Mouse (Mus musculus) forebrain, embryonic 11.5 days (tissue): ENCODE measurements at regions not wholly inside any gene's neighbourhood (a gene's known extent, or its start where the extent isn't known, plus 50 kb on each side); places are given as distances from the start of the nearest gene placed in this dataset.

Experiments
- ATAC-seq: fragments of 200-750 bp; cut with Nextera tagmentation; replicated peaks from 2 replicates; pipeline ENCODE4 v1.8.0; 2017; ENCODE audit warnings: moderate TSS enrichment; ENCODE audit not compliant: low FRiP score
- DNase-seq: peaks from one replicate; pipeline ENCODE4 v3.0.0-alpha.2; 2017; ENCODE audit warnings: low spot score
- H3K27ac ChIP-seq: fragments of 300-500 bp; sonication (generic); 2 replicates; pipeline ENCODE4 v1.5.1; 2014; ENCODE audit warnings: low read depth, low read length
- H3K27me3 ChIP-seq: fragments of 300-500 bp; sonication (generic); 2 replicates; pipeline ENCODE4 v1.6.1; 2014; ENCODE audit warnings: mild to moderate bottlenecking, low read length, mixed read lengths; ENCODE audit not compliant: control insufficient read depth, insufficient read depth
- H3K36me3 ChIP-seq: fragments of 300-500 bp; sonication (generic); 2 replicates; pipeline ENCODE4 v1.6.1; 2014; ENCODE audit warnings: mild to moderate bottlenecking, low read length, moderate library complexity, mixed read lengths; ENCODE audit not compliant: control insufficient read depth, insufficient read depth
- H3K4me1 ChIP-seq: fragments of 300-500 bp; sonication (generic); replicated peaks from 2 replicates; pipeline ENCODE4 v1.6.1; 2014; ENCODE audit warnings: low read length, mixed read lengths; ENCODE audit not compliant: control insufficient read depth, insufficient read depth
- H3K4me2 ChIP-seq: fragments of 300-500 bp; sonication (generic); 2 replicates; pipeline ENCODE4 v1.6.1; 2014; ENCODE audit warnings: low read depth, mild to moderate bottlenecking, low read length, moderate library complexity, mixed read lengths; ENCODE audit not compliant: severe bottlenecking
- H3K4me3 ChIP-seq: fragments of 300-500 bp; sonication (generic); 2 replicates; pipeline ENCODE4 v1.5.1; 2014; ENCODE audit warnings: low read depth, low read length
- H3K9ac ChIP-seq: fragments of 300-500 bp; sonication (generic); 2 replicates; pipeline ENCODE4 v1.6.1; 2014; ENCODE audit warnings: low read length
- H3K9me3 ChIP-seq: fragments of 300-500 bp; sonication (generic); 2 replicates; pipeline ENCODE4 v1.6.1; 2016; ENCODE audit warnings: low read length, mixed read lengths; ENCODE audit not compliant: control insufficient read depth
- WGBS: fragments of 180-500 bp; shearing (Covaris S2); extraction: QIAGEN DNeasy Blood & Tissue Kit; methylation state at CpG from one replicate; pipeline ENCODE4 v1.1.7; 2014; 5-methylcytosine and 5-hydroxymethylcytosine counted together

GRCm38 (mm10) chr13:59956441-59956840 is 133.5 kb upstream of the Tut7 start:
- no peaks in the 10 kb centered on the region for H3K9me3 ChIP-seq
- H3K4me2 ChIP-seq, result no peak overlapping the region
- no peaks in the 10 kb centered on the region for H3K27me3 ChIP-seq
- 70% methylated on average over 2 of the region's 2 CpGs for WGBS
- H3K4me3 ChIP-seq, result no peak overlapping the region
- no peak for ATAC-seq
- no peaks in the 10 kb centered on the region for H3K36me3 ChIP-seq
- no peak overlapping the region for H3K27ac ChIP-seq
- DNase-seq, result no peak
- no peaks in the 10 kb centered on the region for H3K4me1 ChIP-seq
- H3K9ac ChIP-seq, result no peak overlapping the region

- H3K9ac ChIP-seq, result no peak overlapping the region
- no peaks in the 10 kb centered on the region for H3K9me3 ChIP-seq
- H3K4me3 ChIP-seq, result no peak overlapping the region
- whole genome bisulfite sequencing, result 63% methylated on average over 4 of the region's 4 CpGs
- H3K27me3 ChIP-seq, result no peaks in the 10 kb centered on the region
- H3K4me1 ChIP-seq, result 0 out of 2 replicates have a peak, but pooled peaks cover 2% of the 10 kb centered on the region
- ATAC-seq, result no peak
- H3K27ac ChIP-seq, result no peak overlapping the region
- no peaks in the 10 kb centered on the region for H3K36me3 ChIP-seq
- DNase-seq, result no peak
- no peak overlapping the region for H3K4me2 ChIP-seq
Measured at GRCm38 (mm10) chr13:59952809-59953208, 129.9 kb upstream of the Tut7 start.

DNA sequence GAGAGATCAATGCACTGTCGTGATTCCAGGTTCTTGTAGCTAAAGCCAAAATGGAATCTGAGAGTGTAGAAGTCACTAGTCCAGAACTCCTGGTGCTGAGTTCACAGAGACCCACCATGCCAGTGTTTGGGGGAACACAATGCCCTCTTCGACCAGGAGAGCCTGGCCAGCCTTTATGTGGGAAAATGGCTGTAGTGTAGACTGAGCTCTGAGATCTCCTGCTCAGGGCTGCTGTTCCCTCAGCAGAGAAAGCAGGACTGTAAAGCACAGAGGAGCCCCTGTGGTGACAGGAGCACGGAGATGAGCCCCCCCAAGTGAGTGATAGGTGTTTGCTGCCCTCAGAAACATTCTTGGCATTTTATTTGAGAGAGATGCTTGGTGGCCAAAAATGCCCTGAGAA is 129.2 kb upstream of the Tut7 start:
- ATAC-seq (no peak), DNase-seq (no peak)
- Histone ChIP-seq H3K9me3 (no peaks in the 10 kb centered on the region), H3K4me3 (no peak overlapping the region), H3K4me2 (no peak overlapping the region), H3K27me3 (no peaks in the 10 kb centered on the region), H3K36me3 (no peaks in the 10 kb centered on the region), H3K9ac (no peak overlapping the region), H3K4me1 (0 out of 2 replicates have a peak, but pooled peaks cover 2% of the 10 kb centered on the region), H3K27ac (no peak overlapping the region)
- WGBS, result 62% methylated on average over 3 of the region's 3 CpGs

DNA sequence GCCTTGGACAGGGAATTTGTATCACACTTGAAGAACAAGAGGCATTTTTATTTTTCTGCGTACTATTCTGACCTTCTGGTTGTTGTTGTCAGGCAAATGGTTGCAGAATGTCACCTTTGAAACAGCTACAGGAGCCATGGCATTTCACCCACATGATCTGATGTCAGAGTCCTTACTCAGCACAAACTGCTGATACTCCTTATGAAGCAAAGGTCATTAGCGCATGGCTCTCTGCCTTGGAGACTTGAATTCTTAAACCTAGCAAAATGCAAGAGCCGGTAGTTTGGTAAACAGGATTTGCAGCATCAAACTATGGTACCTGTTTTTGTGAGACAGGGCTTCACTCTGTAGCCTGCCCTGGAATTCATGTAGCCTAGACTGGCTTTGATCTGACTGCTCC is 127.3 kb upstream of the Tut7 start:
- H3K27me3 ChIP-seq, result no peaks in the 10 kb centered on the region
- H3K27ac ChIP-seq, result no peak overlapping the region
- 90% methylated on average over 3 of the region's 3 CpGs for WGBS
- H3K9ac ChIP-seq, result no peak overlapping the region
- no peak overlapping the region for H3K4me3 ChIP-seq
- DNase-seq (no peak), ATAC-seq (no peak)
- H3K36me3 ChIP-seq, result no peaks in the 10 kb centered on the region
- H3K4me1 ChIP-seq, result 0 out of 2 replicates have a peak, but pooled peaks cover 2% of the 10 kb centered on the region
- no peaks in the 10 kb centered on the region for H3K9me3 ChIP-seq
- H3K4me2 ChIP-seq, result no peak overlapping the region

GRCm38 (mm10) chr13:59949471-59949870 is 126.5 kb upstream of the Tut7 start:
- H3K4me2 ChIP-seq, result no peak overlapping the region
- DNase-seq (no peak), ATAC-seq (no peak)
- H3K9me3 ChIP-seq, result no peaks in the 10 kb centered on the region
- 74% methylated on average over 6 of the region's 6 CpGs for WGBS
- H3K27me3 ChIP-seq, result no peaks in the 10 kb centered on the region
- H3K9ac ChIP-seq, result no peak overlapping the region
- H3K4me1 ChIP-seq, result 0 out of 2 replicates have a peak, but pooled peaks cover 2% of the 10 kb centered on the region
- no peak overlapping the region for H3K4me3 ChIP-seq
- H3K36me3 ChIP-seq, result no peaks in the 10 kb centered on the region
- H3K27ac ChIP-seq, result no peak overlapping the region

DNA sequence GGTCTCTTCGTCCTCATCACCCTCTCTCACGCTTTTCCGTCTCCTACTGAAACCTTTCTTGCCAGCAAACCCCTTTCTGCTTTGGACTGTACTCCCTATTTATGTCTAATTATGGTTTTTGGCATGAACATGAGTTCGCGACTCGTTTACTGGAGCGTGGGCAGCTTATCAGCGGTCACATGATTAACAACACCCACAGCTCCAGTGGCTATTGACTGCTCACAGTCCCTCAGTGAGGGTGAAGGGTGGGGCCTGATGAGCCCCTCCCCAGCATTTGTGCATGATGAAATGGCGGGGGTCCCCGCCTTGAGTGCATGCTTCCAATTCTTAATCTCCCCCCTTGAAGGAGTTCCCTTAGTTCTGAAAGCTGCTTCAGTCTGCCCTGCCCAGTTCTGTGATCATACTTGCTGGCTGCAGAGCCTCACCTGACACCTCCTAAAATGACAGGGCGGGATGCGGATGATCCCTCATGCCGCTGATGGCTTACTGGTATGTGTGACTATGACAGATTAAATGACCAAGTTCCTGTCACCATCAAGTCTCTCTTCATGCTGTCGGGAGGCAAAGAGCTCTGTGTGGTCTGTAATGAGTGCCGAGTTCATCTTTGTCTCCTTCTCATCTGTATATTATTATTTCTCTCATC is 125.7 kb upstream of the Tut7 start:
- DNase-seq (no peak), ATAC-seq (no peak)
- Histone ChIP-seq H3K27ac (no peak overlapping the region), H3K4me2 (no peak overlapping the region), H3K9me3 (no peaks in the 10 kb centered on the region), H3K4me1 (peaks cover 2% of the 10 kb centered on the region; the same call in 1 of the 2 replicates), H3K4me3 (no peak overlapping the region), H3K36me3 (no peaks in the 10 kb centered on the region), H3K9ac (no peak overlapping the region), H3K27me3 (no peaks in the 10 kb centered on the region)
- 89% methylated on average over 15 of the region's 15 CpGs for WGBS

DNA sequence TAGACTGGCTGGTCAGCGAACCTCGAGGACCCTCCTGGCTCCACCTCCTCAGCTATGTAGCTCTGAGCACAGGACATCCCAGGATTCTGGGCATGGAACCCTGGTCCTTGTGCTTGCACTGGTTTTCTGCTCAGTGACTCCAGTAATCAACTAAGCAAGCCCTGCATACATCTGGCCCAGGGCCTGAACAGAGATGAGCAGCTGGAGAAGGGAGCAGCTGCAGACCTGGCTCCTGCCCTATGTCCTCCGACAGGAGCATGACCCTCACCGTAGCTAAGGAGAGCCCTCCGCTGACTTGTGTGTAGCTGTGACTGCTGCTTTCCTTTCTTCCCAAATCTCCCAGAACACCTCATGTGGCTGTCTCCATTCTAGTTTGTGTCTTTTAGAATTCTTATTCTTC is 124.5 kb upstream of the Tut7 start:
- 81% methylated on average over 5 of the region's 5 CpGs for WGBS

GRCm38 (mm10) chr13:59946509-59946908 is 123.6 kb upstream of the Tut7 start:
- Histone ChIP-seq H3K4me3 (no peak overlapping the region), H3K27ac (no peak overlapping the region), H3K4me2 (no peak overlapping the region), H3K9me3 (no peaks in the 10 kb centered on the region), H3K4me1 (peaks cover 2% of the 10 kb centered on the region; the same call in 1 of the 2 replicates), H3K36me3 (no peaks in the 10 kb centered on the region), H3K9ac (no peak overlapping the region), H3K27me3 (no peaks in the 10 kb centered on the region)
- no peak for ATAC-seq
- 78% methylated on average over 4 of the region's 4 CpGs for WGBS
- DNase-seq, result no peak

More for the DNA sequence above, 124.5 kb upstream of the Tut7 start:
- Histone ChIP-seq H3K4me3 (no peak overlapping the region), H3K27me3 (no peaks in the 10 kb centered on the region), H3K9ac (no peak overlapping the region), H3K4me1 (peaks cover 2% of the 10 kb centered on the region; the same call in 1 of the 2 replicates), H3K9me3 (no peaks in the 10 kb centered on the region), H3K27ac (no peak overlapping the region), H3K36me3 (no peaks in the 10 kb centered on the region), H3K4me2 (no peak overlapping the region)
- ATAC-seq, result no peak
- no peak for DNase-seq

GRCm38 (mm10) chr13:59945631-59946030 is 122.7 kb upstream of the Tut7 start:
- Histone ChIP-seq H3K9ac (no peak overlapping the region), H3K27me3 (no peaks in the 10 kb centered on the region), H3K36me3 (no peaks in the 10 kb centered on the region), H3K9me3 (no peaks in the 10 kb centered on the region), H3K4me2 (no peak overlapping the region), H3K27ac (no peak overlapping the region), H3K4me3 (no peak overlapping the region), H3K4me1 (peaks cover 3% of the 10 kb centered on the region; the same call in 1 of the 2 replicates)
- 97% methylated on average over 1 of the region's 1 CpGs for WGBS
- ATAC-seq (no peak), DNase-seq (no peak)
